Comparison of ENCODE assay signal across 8 mouse cellular contexts in the genomic region with DNA sequence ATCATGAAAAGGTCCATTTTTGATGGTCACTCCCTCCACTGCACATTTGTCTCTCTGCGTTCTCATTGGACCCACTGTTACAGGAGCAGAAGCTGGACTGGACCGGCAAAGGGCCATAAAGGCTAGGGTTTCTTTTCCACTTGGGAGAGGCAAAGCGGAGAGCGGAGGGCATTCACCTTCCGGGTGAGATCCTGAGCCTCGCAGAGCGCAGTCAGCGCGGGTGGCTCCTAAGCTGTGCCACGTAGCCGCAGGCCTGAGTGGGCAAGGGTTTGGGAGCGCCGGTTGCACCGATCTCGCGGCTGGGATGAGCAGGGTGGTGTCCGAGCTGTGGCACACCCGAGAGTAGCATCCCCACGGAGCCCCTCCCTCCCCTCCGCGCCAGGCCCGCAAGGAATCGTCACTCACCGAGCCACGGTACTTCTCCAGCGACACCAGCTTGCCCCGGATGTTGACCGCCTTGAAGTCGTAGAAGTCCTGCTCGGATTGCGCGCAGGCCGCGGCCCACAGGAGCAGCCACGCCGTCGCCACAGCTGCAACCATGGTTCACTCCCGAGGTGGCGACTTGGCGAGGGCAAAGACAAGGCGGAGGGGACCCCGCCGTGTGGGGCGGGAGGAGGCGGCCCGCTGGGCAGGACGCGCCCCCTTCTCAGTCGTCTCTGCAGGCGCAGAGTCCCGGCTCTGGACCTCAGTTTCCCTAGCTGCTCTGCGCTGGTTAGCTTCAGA. TPM values are rescaled to one million over a fixed set of nuclear protein-coding genes. Genes with fewer than 3 reads are reported as not detected.
A peak's percentile ranks its signal among the peaks of the same experiment; 100 is the strongest.
DNase-seq lines count a peak whose midpoint lies in the region; ATAC-seq lines count a peak whose summit lies in the region.

No protein-coding gene starts in this region.

- 2% methylated on average over 52 of the region's 52 CpGs for WGBS in hindbrain, embryonic 12.5 days

- peak overlapping the region; percentile 40 for H3K4me3 ChIP-seq in hindbrain, embryonic 12.5 days

- DNase-seq in NIH3T3 (ENCODE audit: low read depth): peak; percentile 56
- DNase-seq in cerebellum, postnatal 10 days: peak; percentile 74 to 81
- peak; percentile 47 to 50 for DNase-seq in frontal cortex, postnatal 25 days (ENCODE audit: low spot score in 2 of 2)
- DNase-seq in layer of hippocampus, postnatal 36 days: peak; percentile 48 to 67
- peak; percentile 63 for DNase-seq in lung, postnatal 25 days (ENCODE audit: low spot score)
- DNase-seq in retina, postnatal 1 day: peak; percentile 79
- peak; percentile 47 for DNase-seq in urinary bladder, adult 2 months (ENCODE audit: low spot score)

- peak overlapping the region; percentile 70 for H3K4me2 ChIP-seq in hindbrain, embryonic 12.5 days (replicated peaks)

- H3K9me3 ChIP-seq in hindbrain, embryonic 12.5 days (replicated peaks): no peaks in the 10 kb centered on the region

- H3K27me3 ChIP-seq in hindbrain, embryonic 12.5 days: no peaks in the 10 kb centered on the region

- H3K36me3 ChIP-seq in hindbrain, embryonic 12.5 days: no peaks in the 10 kb centered on the region

- H3K9ac ChIP-seq in hindbrain, embryonic 12.5 days: peak overlapping the region; percentile 66

- peak; percentile 81 for ATAC-seq in hindbrain, embryonic 12.5 days (ENCODE audit: low FRiP score)

- H3K4me1 ChIP-seq in hindbrain, embryonic 12.5 days: peaks cover 19% of the 10 kb centered on the region

- peak overlapping the region; percentile 19; the same call in 1 of the 2 replicates for H3K27ac ChIP-seq in hindbrain, embryonic 12.5 days

RNA-seq across cellular contexts. Expression of a gene that starts 0.5 kb away (rescaled TPM):
- 58.2 and 59.8 TPM in 2 replicates for polyA plus RNA-seq in hindbrain, embryonic 12.5 days (2016; fragmentation: Nextera tagmentation; extraction: Ambion mirVana)
- 1 to 10 TPM; 5.4 to 5.8 TPM for total RNA-seq in layer of hippocampus, postnatal 36 days (2021)
- polyA plus RNA-seq in urinary bladder, adult 2 months (2012; rRNA removed): 34.5 and 34.8 TPM in 2 replicates

RNA-seq across cellular contexts. Expression of a gene that starts 23.1 kb away (rescaled TPM):
- 3.5 and 5.2 TPM in 2 replicates for polyA plus RNA-seq in hindbrain, embryonic 12.5 days (2016; fragmentation: Nextera tagmentation; extraction: Ambion mirVana)
- total RNA-seq in layer of hippocampus, postnatal 36 days (2021): not detected
- polyA plus RNA-seq in urinary bladder, adult 2 months (2012; rRNA removed): 0.15 TPM in 1 of 2 replicates, not detected in the other

RNA-seq across cellular contexts. Expression of a gene that starts 52.9 kb away (rescaled TPM):
- polyA plus RNA-seq in hindbrain, embryonic 12.5 days (2016; fragmentation: Nextera tagmentation; extraction: Ambion mirVana): 105 and 118 TPM in 2 replicates
- total RNA-seq in layer of hippocampus, postnatal 36 days (2021): 10 to 100 TPM; 39.3 to 40.2 TPM
- polyA plus RNA-seq in urinary bladder, adult 2 months (2012; rRNA removed): 37.9 and 44.8 TPM in 2 replicates

Comparison
In these comparisons a context has a peak if more than half of its experiments do, and no peak if none do; other contexts are left out.
1. Peak in every context shown above with its lines: DNase-seq, ATAC-seq, H3K4me3 ChIP-seq and H3K27ac ChIP-seq.